Mouse (Mus musculus) stomach, embryonic 14.5 days (tissue): ENCODE results near the gene Fancm. TPM values are rescaled to one million over a fixed set of nuclear protein-coding genes. Genes with fewer than 3 reads are reported as not detected.
"Not testable (repeated sequence)": the region's sequence is repeated elsewhere in the genome, so short reads cannot be mapped to it uniquely, and the experiment has no call there.

Source experiments
- ATAC-seq: fragments of 200-750 bp; cut with Nextera tagmentation; 2 replicates; pipeline ENCODE4 v1.8.0; 2017; ENCODE audit warnings: low read depth, moderate TSS enrichment; ENCODE audit not compliant: insufficient number of reproducible peaks, insufficient read depth, low FRiP score
- H3K27ac ChIP-seq: fragments of 300-500 bp; sonication (generic); 2 replicates; pipeline ENCODE4 v1.5.1; 2014; ENCODE audit warnings: mild to moderate bottlenecking, low read length, moderate library complexity, mixed read lengths
- H3K27me3 ChIP-seq: fragments of 300-500 bp; sonication (generic); 2 replicates; pipeline ENCODE4 v1.6.1; 2014; ENCODE audit warnings: low read length, control low read depth, mixed read lengths; ENCODE audit not compliant: control insufficient read depth, insufficient read depth
- H3K36me3 ChIP-seq: fragments of 300-500 bp; sonication (generic); 2 replicates; pipeline ENCODE4 v1.6.1; 2014; ENCODE audit warnings: mild to moderate bottlenecking, control low read depth, low read length, moderate library complexity, mixed read lengths; ENCODE audit not compliant: control insufficient read depth, insufficient read depth
- H3K4me1 ChIP-seq: fragments of 300-500 bp; sonication (generic); 2 replicates; pipeline ENCODE4 v1.6.1; 2014; ENCODE audit warnings: low read length, control low read depth, mixed read lengths; ENCODE audit not compliant: control insufficient read depth, insufficient read depth
- H3K4me2 ChIP-seq: fragments of 300-500 bp; sonication (generic); replicated peaks from 2 replicates; pipeline ENCODE4 v1.6.1; 2014; ENCODE audit warnings: low read depth, low read length, control low read depth
- H3K4me3 ChIP-seq: fragments of 300-500 bp; sonication (generic); 2 replicates; pipeline ENCODE4 v1.5.1; 2014; ENCODE audit warnings: low read depth, low read length, control low read depth
- H3K9ac ChIP-seq: fragments of 300-500 bp; sonication (generic); replicated peaks from 2 replicates; pipeline ENCODE4 v1.6.1; 2014; ENCODE audit warnings: low read depth, mild to moderate bottlenecking, control low read depth, low read length, moderate library complexity, mixed read lengths
- H3K9me3 ChIP-seq: fragments of 300-500 bp; sonication (generic); 2 replicates; pipeline ENCODE4 v1.6.1; 2016; ENCODE audit warnings: low read depth, low read length, control low read depth; ENCODE audit not compliant: control insufficient read depth
- WGBS: fragments of 180-500 bp; shearing (Covaris S2); extraction: QIAGEN DNeasy Blood & Tissue Kit; methylation state at CpG from one replicate; pipeline ENCODE4 v1.1.7; 2014; 5-methylcytosine and 5-hydroxymethylcytosine counted together
- polyA plus RNA-seq: library from polyadenylated mRNA; unstranded; fragments of >200 nt; fragmentation: Nextera tagmentation; extraction: Ambion mirVana; gene quantifications from 2 replicates; pipeline ENCODE4 v1.2.1, GENCODE M21; 2014

Fancm gene
- polyA plus RNA-seq, 1 experiment from 2014 or later, result 9.3 TPM

GRCm38 (mm10) chr12:65108746-65109145 lies 33.3 kb downstream of the Fancm start:
- Histone ChIP-seq H3K4me2 (no peak overlapping the region), H3K4me1 (no peaks in the 10 kb centered on the region), H3K4me3 (no peak overlapping the region), H3K27ac (no peak overlapping the region), H3K9me3 (no peaks in the 10 kb centered on the region), H3K9ac (no peak overlapping the region), H3K27me3 (no peaks in the 10 kb centered on the region), H3K36me3 (peaks cover 11% of the 10 kb centered on the region)
- ATAC-seq, result no peak
- WGBS, result 81% methylated on average over 1 of the region's 1 CpGs

DNA sequence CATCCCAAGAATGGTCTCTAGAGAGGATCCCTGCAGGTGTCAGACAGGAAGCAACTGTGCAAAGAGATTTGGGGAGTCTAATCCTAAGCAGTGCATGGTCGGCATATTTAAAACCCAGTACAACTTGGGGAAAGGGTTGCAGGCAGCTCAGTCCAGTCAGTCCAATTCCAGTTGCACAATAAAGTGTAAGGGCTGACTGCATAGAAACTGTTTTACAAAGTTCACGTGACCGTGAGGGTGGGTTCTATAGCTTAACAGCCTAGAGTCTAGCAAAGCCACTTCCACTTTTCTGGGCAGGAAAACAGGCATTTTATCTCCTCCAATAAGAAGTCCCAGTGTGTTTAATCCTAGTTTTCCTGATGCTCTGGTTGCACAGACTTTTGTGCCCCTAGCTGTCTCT lies 36.1 kb downstream of the Fancm start:
- H3K9me3 ChIP-seq, result no peaks in the 10 kb centered on the region
- 93% methylated on average over 3 of the region's 3 CpGs for WGBS
- no peaks in the 10 kb centered on the region for H3K4me1 ChIP-seq
- H3K36me3 ChIP-seq, result peaks cover 6% of the 10 kb centered on the region
- H3K27me3 ChIP-seq, result no peaks in the 10 kb centered on the region
- ATAC-seq, result no peak
- no peak overlapping the region for H3K9ac ChIP-seq
- H3K27ac ChIP-seq, result no peak overlapping the region
- no peak overlapping the region for H3K4me3 ChIP-seq
- H3K4me2 ChIP-seq, result no peak overlapping the region

DNA sequence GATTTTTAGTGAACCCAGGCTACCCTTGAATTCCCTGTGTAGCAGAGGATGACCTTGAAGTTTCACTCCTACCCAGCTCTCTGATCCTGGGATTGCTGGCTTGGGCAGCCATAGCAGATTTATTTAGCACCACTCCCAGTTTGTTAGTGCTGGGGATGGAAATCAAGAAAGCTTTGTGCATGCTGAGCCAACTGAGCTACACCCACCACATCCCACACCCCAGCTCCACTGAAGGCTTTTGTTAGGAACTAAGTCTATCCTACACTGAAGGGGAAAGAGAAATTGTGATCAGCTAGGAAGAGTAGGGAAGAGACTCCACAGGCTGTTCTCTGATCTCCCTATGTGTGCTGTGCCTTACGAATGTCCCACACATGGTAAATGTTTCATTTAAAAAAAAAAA lies 37.4 kb downstream of the Fancm start:
- no peak for ATAC-seq
- no peaks in the 10 kb centered on the region for H3K27me3 ChIP-seq
- 100% methylated on average over 1 of the region's 1 CpGs for WGBS
- no peak overlapping the region for H3K4me3 ChIP-seq
- H3K36me3 ChIP-seq, result peaks cover 9% of the 10 kb centered on the region; the same call in 1 of the 2 replicates
- no peak overlapping the region for H3K4me2 ChIP-seq
- no peak overlapping the region for H3K9ac ChIP-seq
- H3K4me1 ChIP-seq, result no peaks in the 10 kb centered on the region
- no peak overlapping the region for H3K27ac ChIP-seq
- H3K9me3 ChIP-seq, result no peaks in the 10 kb centered on the region

DNA sequence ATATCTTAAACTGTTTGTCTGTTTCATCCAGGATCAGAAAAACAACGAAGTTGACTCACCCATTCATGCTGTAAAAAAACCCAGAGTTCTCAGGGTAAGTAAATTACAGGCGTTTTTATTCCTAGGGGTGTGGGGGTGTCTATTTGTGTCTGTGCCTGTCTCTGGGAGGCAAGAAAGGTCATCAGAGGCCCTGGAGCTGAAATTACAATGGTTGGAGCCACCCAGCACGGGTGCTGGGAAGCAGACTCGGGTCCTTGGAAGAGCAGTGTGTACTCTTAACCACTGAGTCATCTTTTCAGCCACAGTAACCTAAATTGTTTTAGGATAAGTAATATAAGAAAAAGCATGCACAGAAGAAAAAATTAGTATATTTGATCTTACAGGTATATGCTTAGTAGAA lies 38.5 kb downstream of the Fancm start:
- Histone ChIP-seq H3K4me2 (no peak overlapping the region), H3K27me3 (no peaks in the 10 kb centered on the region), H3K27ac (no peak overlapping the region), H3K9ac (no peak overlapping the region), H3K36me3 (peaks cover 14% of the 10 kb centered on the region; the same call in 1 of the 2 replicates), H3K4me1 (no peaks in the 10 kb centered on the region), H3K4me3 (no peak overlapping the region), H3K9me3 (no peaks in the 10 kb centered on the region)
- 84% methylated on average over 4 of the region's 4 CpGs for WGBS
- ATAC-seq, result no peak

GRCm38 (mm10) chr12:65114978-65115377 lies 39.6 kb downstream of the Fancm start:
- H3K4me2 ChIP-seq, H3K4me3 ChIP-seq, H3K27ac ChIP-seq, H3K4me1 ChIP-seq, H3K9me3 ChIP-seq, H3K27me3 ChIP-seq, ATAC-seq, H3K9ac ChIP-seq: not testable (repeated sequence)
- peaks cover 13% of the 10 kb centered on the region; the same call in 1 of the 2 replicates for H3K36me3 ChIP-seq
- 74% methylated on average over 3 of the region's 3 CpGs for WGBS

DNA sequence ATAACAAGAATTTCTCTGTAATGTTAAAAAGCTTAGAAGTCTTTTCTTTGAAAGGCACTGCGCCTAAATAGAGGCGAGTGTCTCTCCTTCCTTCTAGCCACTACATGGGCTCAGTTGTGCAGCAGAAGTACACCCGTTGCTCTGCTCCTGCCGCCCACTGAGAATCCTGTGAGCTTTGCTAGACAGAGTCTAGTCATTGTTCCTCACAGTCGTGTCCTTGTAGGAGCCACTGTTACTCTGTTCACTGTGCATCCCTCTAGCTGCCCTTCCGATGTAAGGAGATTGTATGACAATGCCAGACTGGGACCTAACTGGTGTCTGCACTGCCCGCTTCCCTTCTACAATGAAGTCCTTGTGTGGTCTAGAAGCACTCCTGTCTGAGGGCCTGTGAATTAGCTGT lies 43.6 kb downstream of the Fancm start:
- H3K4me3 ChIP-seq, result no peak overlapping the region
- peaks cover 30% of the 10 kb centered on the region for H3K36me3 ChIP-seq
- H3K4me2 ChIP-seq, result no peak overlapping the region
- ATAC-seq, result no peak
- H3K27ac ChIP-seq, result no peak overlapping the region
- no peak overlapping the region for H3K9ac ChIP-seq
- H3K9me3 ChIP-seq, result no peaks in the 10 kb centered on the region
- H3K4me1 ChIP-seq, result no peaks in the 10 kb centered on the region
- 85% methylated on average over 7 of the region's 7 CpGs for WGBS
- no peaks in the 10 kb centered on the region for H3K27me3 ChIP-seq

GRCm38 (mm10) chr12:65119451-65119850 lies 44.0 kb downstream of the Fancm start:
- Histone ChIP-seq H3K27ac (no peak overlapping the region), H3K4me2 (no peak overlapping the region), H3K36me3 (peaks cover 30% of the 10 kb centered on the region), H3K9ac (no peak overlapping the region), H3K4me3 (no peak overlapping the region), H3K4me1 (no peaks in the 10 kb centered on the region), H3K27me3 (no peaks in the 10 kb centered on the region), H3K9me3 (no peaks in the 10 kb centered on the region)
- no peak for ATAC-seq
- WGBS, result 91% methylated on average over 5 of the region's 5 CpGs

DNA sequence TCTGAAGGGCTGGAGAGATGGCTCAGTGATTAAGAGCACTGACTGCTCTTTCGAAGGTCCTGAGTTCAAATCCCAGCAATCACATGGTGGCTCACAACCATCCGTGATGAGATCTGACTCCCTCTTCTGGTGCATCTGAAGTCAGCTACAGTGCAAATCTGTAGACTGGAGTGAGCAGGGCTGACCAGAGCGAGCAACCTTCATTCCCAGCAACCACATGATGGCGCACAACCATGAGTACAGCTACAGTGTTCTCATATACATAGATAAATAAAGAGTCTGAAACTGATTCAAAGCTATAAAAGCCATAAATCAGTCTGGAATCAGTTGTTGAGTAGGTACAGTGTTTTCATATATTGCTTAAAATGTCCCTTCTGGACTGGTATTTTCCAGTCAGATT lies 60.7 kb downstream of the Fancm start:
- H3K4me1 ChIP-seq, H3K27me3 ChIP-seq, H3K4me2 ChIP-seq, H3K9ac ChIP-seq, H3K27ac ChIP-seq, H3K9me3 ChIP-seq, H3K4me3 ChIP-seq, ATAC-seq: not testable (repeated sequence)
- 93% methylated on average over 4 of the region's 4 CpGs for WGBS
- peaks cover 15% of the 10 kb centered on the region for H3K36me3 ChIP-seq
